Mouse (Mus musculus) brain, embryonic 14.5 days (tissue): ENCODE measurements around the gene Aagab.

Experiments
- CTCF ChIP-seq: fragments of 200-500 bp; IDR thresholded peaks from 2 replicates; pipeline ENCODE4 v1.5.1; 2012; ENCODE audit warnings: inconsistent platforms, mild to moderate bottlenecking, moderate library complexity, borderline replicate concordance; ENCODE audit not compliant: insufficient read depth, insufficient read length; ENCODE audit errors: extremely low read depth
- POLR2A ChIP-seq: fragments of 200-500 bp; IDR thresholded peaks from 2 replicates; pipeline ENCODE4 v1.6.1; 2012; ENCODE audit warnings: mild to moderate bottlenecking, inconsistent platforms, borderline replicate concordance; ENCODE audit not compliant: poor library complexity, insufficient read depth, insufficient read length, severe bottlenecking; ENCODE audit errors: extremely low read depth

GRCm38 (mm10) chr9:63613569-63613968 lies 11.1 kb downstream of the Aagab start:
- no peak for TF ChIP-seq POLR2A
- TF ChIP-seq CTCF = no peak
